9 mouse cellular contexts compared by ENCODE assay signal in genomic region chr4:130087293-130087692, GRCm38 (mm10). TPM values are rescaled to one million over a fixed set of nuclear protein-coding genes. Genes with fewer than 3 reads are reported as not detected.
DNase-seq lines count a peak whose midpoint lies in the region; ATAC-seq and TF ChIP-seq lines count a peak whose summit lies in the region.
"Had no signal": no experiment of that assay in that cellular context is flagged by ENCODE, and none has a peak within 500 bp of the region (broad histone marks: within the 10 kb centered on the region; RNA-seq: fewer than 3 reads in every experiment).

No protein-coding gene starts in this region.

- H3K4me3 ChIP-seq in MEL (ENCODE audit: control insufficient read depth in 1 of 2, insufficient read depth in 1 of 2, low read depth in 2 of 2, low read length in 2 of 2) = no peak overlapping the region
- no peak overlapping the region for H3K4me3 ChIP-seq in hindbrain, embryonic 12.5 days

- H3K9me3 ChIP-seq in MEL (replicated peaks; ENCODE audit: insufficient read depth, low read length) = no peaks in the 10 kb centered on the region
- no peaks in the 10 kb centered on the region for H3K9me3 ChIP-seq in hindbrain, embryonic 12.5 days (replicated peaks)

- H3K79me2 ChIP-seq in MEL (ENCODE audit: control insufficient read depth, insufficient read depth, low read length, poor library complexity) = no peaks in the 10 kb centered on the region

- H3K9ac ChIP-seq in MEL (ENCODE audit: control insufficient read depth, low read depth, low read length, poor library complexity, severe bottlenecking) = no peak overlapping the region
- H3K9ac ChIP-seq in hindbrain, embryonic 12.5 days = no peak overlapping the region

- no peaks in the 10 kb centered on the region for H3K36me3 ChIP-seq in MEL (ENCODE audit: control insufficient read depth in 1 of 2, insufficient read depth in 2 of 2, low read length in 2 of 2)
- H3K36me3 ChIP-seq in hindbrain, embryonic 12.5 days = no peaks in the 10 kb centered on the region

- TF ChIP-seq EP300 in MEL (IDR thresholded peaks at IDR 0.05; ENCODE audit: low read depth in 1 of 2, low read length in 2 of 2) = no peak

- peak; percentile 91 to 100 (median 96) for TF ChIP-seq CTCF in MEL (IDR thresholded peaks at IDR 0.05 in 2 of 3, conservative IDR thresholded peaks at IDR 0.05 in 1 of 3; ENCODE audit: control insufficient read depth in 1 of 3, insufficient read depth in 1 of 3, low read depth in 2 of 3, low read length in 3 of 3, poor library complexity in 1 of 3, severe bottlenecking in 1 of 3)

- H3K4me2 ChIP-seq in hindbrain, embryonic 12.5 days (replicated peaks) = no peak overlapping the region

- no peaks in the 10 kb centered on the region for H3K4me1 ChIP-seq in MEL (ENCODE audit: control insufficient read depth in 1 of 2, insufficient read depth in 2 of 2, low read length in 2 of 2)
- peaks cover 21% of the 10 kb centered on the region for H3K4me1 ChIP-seq in hindbrain, embryonic 12.5 days

- ATAC-seq in hindbrain, embryonic 12.5 days (ENCODE audit: low FRiP score) = peak; percentile 44

- no peak overlapping the region for H3K27ac ChIP-seq in MEL (ENCODE audit: control insufficient read depth, low read depth, low read length)
- no peak overlapping the region for H3K27ac ChIP-seq in hindbrain, embryonic 12.5 days
- H3K27ac ChIP-seq: macrophage had no signal

- TF ChIP-seq POLR2A in MEL (IDR thresholded peaks at IDR 0.05; ENCODE audit: control insufficient read depth in 1 of 2, insufficient read depth in 1 of 2, low read depth in 1 of 2, low read length in 2 of 2, poor library complexity in 1 of 2) = no peak

- peak; percentile 97 for TF ChIP-seq RAD21 in MEL (IDR thresholded peaks at IDR 0.05; ENCODE audit: low read depth, low read length)

- peaks cover 1 to 3% of the 10 kb centered on the region in 2 experiments; a peak in 2 of 4 replicates for H3K27me3 ChIP-seq in MEL (ENCODE audit: control insufficient read depth in 1 of 2, insufficient read depth in 2 of 2, low read length in 2 of 2)
- peaks cover 32% of the 10 kb centered on the region for H3K27me3 ChIP-seq in hindbrain, embryonic 12.5 days

- 11% methylated on average over 7 of the region's 7 CpGs for WGBS in hindbrain, embryonic 12.5 days

- peak; percentile 75 for DNase-seq in MEL (ENCODE audit: low read depth, low spot score)
- DNase-seq in cerebellum, adult 11-12 months = peak; percentile 85
- DNase-seq in forelimb bud, embryonic 11.5 days (ENCODE audit: low read depth, low spot score) = peak; percentile 82
- DNase-seq in layer of hippocampus, postnatal 10 days (ENCODE audit: low spot score in 2 of 2) = peak; percentile 97 to 98
- peak; percentile 89 for DNase-seq in lung, postnatal 25 days (ENCODE audit: low spot score)
- DNase-seq in retina, adult 2 months (ENCODE audit: low read depth, low spot score) = peak; percentile 61
- DNase-seq in thymus, postnatal 25 days = peak; percentile 89

TF ChIP-seq in MEL, 35 proteins besides CTCF, POLR2A, EP300 and RAD21:
- TF ChIP-seq NRF1 (IDR thresholded peaks at IDR 0.05; ENCODE audit: insufficient read depth, low read depth, low read length, poor library complexity, severe bottlenecking) = no peak
- peak; percentile 88 for TF ChIP-seq ZC3H11A (IDR thresholded peaks at IDR 0.05; ENCODE audit: low read depth, low read length)
- TF ChIP-seq MYC (IDR thresholded peaks at IDR 0.05; ENCODE audit: low read depth, low read length) = no peak
- no peak for TF ChIP-seq UBTF (IDR thresholded peaks at IDR 0.05; ENCODE audit: borderline replicate concordance, insufficient read depth, low read depth, low read length)
- TF ChIP-seq SMC3 (IDR thresholded peaks at IDR 0.05; ENCODE audit: low read depth, low read length) = peak; percentile 93
- no peak for TF ChIP-seq TCF12 (IDR thresholded peaks at IDR 0.05; ENCODE audit: low read depth, low read length)
- no peak for TF ChIP-seq TAL1 (IDR thresholded peaks at IDR 0.05; ENCODE audit: low read length)
- no peak for TF ChIP-seq MAZ (IDR thresholded peaks at IDR 0.05; ENCODE audit: low read depth, low read length)
- TF ChIP-seq RCOR1 (IDR thresholded peaks at IDR 0.05; ENCODE audit: low read depth, low read length) = no peak

RNA-seq across cellular contexts. Expression of gene Pef1, which starts 15.1 kb away (rescaled TPM):
- total RNA-seq in MEL (2012; rRNA removed) = 24.3 and 27.3 TPM in 2 replicates
- polyA plus RNA-seq in MEL (2012; ENCODE audit: insufficient read depth in 1 of 2, insufficient read length in 2 of 2, low read depth in 1 of 2, low replicate concordance in 2 of 2, missing spikeins in 1 of 2) = 10 to 100 TPM in 1 of 2 experiments, not detected in 1; 49.8 TPM
- 59.7 and 61.0 TPM in 2 replicates for polyA plus RNA-seq in hindbrain, embryonic 12.5 days (2016; fragmentation: Nextera tagmentation; extraction: Ambion mirVana)
- total RNA-seq in layer of hippocampus, postnatal 10 days (2021) = 10 to 100 TPM; 37.4 to 39.7 TPM

RNA-seq across cellular contexts. Expression of gene Col16a1, which starts 39.7 kb away (rescaled TPM):
- total RNA-seq in MEL (2012; rRNA removed) = 0.23 and 0.50 TPM in 2 replicates
- under 1 TPM in 1 of 2 experiments, not detected in 1; 0.25 TPM for polyA plus RNA-seq in MEL (2012; ENCODE audit: insufficient read depth in 1 of 2, insufficient read length in 2 of 2, low read depth in 1 of 2, low replicate concordance in 2 of 2, missing spikeins in 1 of 2)
- polyA plus RNA-seq in hindbrain, embryonic 12.5 days (2016; fragmentation: Nextera tagmentation; extraction: Ambion mirVana) = 29.8 and 32.5 TPM in 2 replicates
- total RNA-seq in layer of hippocampus, postnatal 10 days (2021) = 10 to 100 TPM; 17.9 to 26.0 TPM
- polyA plus RNA-seq: macrophage had no signal

RNA-seq across cellular contexts. Expression of gene Hcrtr1, which starts 51.9 kb away (rescaled TPM):
- total RNA-seq in MEL (2012; rRNA removed) = not detected in 2 replicates
- not detected for polyA plus RNA-seq in MEL (2012; ENCODE audit: insufficient read depth in 1 of 2, insufficient read length in 2 of 2, low read depth in 1 of 2, low replicate concordance in 2 of 2, missing spikeins in 1 of 2)
- 1.0 and 1.3 TPM in 2 replicates for polyA plus RNA-seq in hindbrain, embryonic 12.5 days (2016; fragmentation: Nextera tagmentation; extraction: Ambion mirVana)
- 10 to 100 TPM; 12.5 to 14.3 TPM for total RNA-seq in layer of hippocampus, postnatal 10 days (2021)
- polyA plus RNA-seq: macrophage had no signal

Comparison
In these comparisons a context has a peak if more than half of its experiments do, and no peak if none do; other contexts are left out.
1. RNA of gene Col16a1, which starts 39.7 kb away (total RNA-seq): 17.9 to 26.0 TPM in layer of hippocampus, postnatal 10 days; 0.23 to 0.50 TPM in MEL; every median in the first group is over 10 times any median in the second.
2. RNA of gene Hcrtr1, which starts 51.9 kb away (total RNA-seq): 12.5 to 14.3 TPM in layer of hippocampus, postnatal 10 days; not detected in MEL; every median in the first group is over 10 times any median in the second.
3. Peak in every context shown above with its lines, with median percentiles within 50 percentile points of each other: DNase-seq.